Mouse (Mus musculus): ENCODE results near the gene Coro6.

Coro6 gene

DNA sequence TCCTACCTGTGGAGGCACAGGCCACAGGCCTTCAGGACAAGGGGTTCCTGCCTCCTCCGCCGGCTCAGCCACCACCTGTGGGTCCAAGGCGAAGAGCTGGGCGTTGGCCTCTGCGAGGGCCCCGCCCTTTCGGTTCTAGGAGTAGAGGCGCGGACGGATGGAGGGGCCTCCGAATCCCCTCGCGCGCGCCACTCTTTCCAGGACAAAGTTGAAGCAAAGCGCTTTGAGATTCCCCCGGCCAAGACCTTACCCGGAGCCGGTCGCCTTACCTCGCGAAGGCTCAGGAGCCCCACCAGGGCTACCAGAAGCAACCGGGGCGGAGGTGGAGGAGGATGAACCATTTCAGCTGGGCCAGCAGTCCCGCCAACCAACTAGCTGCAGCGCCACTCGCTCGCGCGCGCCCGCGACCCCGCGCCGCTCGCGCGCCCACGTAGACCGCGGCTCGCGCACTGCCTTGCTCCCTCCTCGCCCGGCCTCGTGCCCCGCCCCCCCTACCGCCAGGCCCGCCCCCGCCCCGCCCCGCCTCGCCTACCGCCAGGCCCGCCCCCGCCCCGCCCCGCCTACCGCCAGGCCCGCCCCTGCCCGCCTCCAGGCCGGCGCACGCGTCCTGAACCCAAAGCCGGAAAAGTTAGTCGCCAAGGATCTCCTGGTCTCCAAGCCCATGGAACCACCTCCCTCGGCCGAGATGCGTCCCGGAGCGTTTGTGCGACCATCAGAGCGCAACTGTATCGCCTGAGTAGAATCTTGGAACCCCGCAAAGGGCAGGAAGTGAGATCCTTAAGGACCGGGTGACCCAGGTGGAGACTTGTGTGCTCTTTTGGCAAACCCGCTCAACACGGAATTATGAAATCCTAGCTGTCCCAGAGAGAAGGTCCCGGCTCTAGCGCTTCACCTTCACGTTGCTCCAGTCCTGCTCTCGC lies 50.9 kb downstream of the Coro6 start:
- DNase-seq (ENCODE audit: low spot score), result peak; percentile 75

DNA sequence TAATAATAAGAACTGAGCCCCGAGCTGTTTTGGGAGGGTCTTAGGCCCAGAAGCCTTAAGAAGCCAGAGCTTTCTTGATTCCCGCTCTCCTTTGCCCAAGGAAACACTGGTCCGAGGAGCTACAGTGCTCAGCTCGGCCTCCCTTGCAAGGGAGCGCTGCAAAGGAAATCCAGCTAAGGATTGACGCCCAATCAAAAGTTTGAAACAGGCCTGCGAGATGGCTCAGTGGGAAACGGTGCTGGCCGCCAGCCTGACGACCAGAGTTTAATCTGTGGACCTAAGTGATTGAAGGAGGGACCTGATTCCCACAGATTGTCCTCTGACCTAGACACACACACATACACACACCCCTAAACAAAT lies 51.6 kb downstream of the Coro6 start:
- no peak for DNase-seq (ENCODE audit: low spot score)

DNA sequence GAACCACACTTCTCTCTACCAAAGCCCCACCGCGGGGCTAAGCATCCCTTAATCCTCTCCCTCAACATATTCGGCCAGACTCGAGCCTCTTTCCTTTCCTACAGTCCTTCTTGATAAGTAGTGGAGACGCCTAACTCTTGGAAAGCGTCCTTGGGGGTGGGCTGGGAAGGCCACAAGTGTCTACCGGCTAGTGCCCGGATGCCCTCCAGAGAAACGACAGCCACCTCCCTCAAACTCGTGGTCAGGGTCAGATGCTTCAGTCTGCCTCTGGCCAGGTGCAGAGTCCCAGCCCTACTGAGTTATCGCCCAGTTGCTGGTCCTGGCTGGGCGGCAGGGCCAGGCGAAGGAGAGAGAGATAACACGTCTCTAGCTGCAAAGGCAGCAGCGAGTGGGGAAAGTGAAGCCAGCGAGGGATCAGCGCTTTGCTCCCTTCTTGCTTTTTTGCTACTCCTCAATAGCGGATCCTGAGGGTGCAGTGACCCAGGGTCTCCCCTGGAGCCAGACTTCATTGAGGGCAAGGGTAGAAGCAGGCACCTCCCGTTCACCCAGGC lies 52.1 kb downstream of the Coro6 start:
- no peak for DNase-seq (ENCODE audit: low spot score)

DNA sequence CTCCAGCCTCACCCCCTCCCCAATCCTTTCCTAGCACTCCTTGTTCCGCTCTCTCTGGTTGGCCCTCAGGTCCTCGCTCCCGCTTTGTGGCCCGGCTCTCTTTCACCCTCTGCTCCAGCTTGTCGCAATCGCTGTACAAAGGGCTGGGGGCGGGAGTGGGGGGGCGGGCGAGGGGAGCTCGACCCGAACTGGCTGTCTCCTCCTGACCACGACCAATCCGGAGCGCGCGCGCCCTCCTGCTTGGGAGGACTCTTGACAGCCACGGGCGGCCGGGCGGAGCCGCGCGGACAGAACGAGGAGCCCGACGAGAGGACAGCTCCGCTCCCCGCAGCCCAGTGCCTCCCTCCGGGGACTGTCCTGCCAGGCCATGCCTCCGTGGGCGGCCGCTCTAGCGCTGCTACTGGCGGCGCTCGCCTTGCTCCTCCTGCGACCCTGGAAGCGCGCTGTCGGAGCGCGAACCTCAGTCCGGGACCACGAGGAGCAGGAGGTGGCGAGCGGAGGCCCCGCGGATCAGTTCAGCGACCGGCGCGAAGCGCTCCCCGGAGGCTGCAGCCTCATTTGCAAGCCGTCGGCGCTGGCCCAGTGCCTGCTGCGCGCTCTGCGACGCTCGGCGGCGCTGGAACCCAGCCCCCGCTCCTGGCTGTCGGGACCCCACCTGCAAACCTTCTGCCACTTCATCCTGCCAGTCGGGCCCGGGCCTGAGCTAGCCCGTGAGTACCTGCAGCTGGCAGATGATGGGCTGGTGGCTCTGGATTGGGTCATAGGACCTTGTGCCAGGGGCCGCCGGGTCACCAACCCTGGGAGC lies 52.8 kb downstream of the Coro6 start, which contains the start of gene Abhd15:
TSS of gene Abhd15 (plus strand) at position 290 of the 805 bp plus-strand sequence.
- DNase-seq (ENCODE audit: low spot score), result no peak

DNA sequence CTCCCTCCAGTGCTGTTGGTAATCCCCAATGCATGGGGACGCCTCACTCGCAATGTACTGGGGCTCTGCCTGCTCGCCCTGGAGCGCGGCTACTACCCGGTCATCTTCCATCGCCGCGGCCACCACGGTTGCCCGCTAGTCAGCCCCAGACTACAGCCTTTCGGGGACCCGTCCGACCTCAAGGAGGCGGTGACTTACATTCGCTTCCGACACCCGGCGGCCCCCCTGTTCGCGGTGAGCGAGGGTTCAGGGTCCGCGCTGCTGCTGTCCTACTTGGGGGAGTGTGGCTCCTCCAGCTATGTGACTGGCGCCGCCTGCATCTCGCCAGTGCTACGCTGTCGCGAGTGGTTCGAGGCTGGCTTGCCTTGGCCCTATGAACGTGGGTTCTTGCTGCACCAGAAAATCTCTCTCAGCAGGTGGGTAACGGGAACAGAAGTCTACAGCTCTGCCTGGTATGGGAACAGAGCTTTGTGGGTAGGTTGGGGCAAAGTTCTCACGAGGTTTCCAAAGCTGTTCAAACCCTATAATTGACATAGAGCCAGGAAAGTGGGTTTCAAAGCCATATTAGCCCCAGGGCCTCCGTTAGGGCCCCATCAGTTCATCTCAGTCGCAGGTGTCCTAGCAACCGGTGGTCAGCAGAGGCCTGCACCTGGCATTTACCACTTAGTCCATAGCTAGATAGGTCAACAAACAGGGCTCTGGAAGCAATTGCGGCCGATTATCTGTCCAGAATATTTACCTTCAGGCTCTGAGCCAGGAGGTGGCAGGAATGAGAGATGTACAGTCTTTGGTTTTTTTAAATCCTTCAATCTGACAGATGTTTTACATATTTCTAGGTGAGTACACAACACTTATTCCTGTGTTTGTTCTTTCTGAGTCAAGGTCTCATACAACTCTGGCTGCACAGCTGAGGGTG lies 53.7 kb downstream of the Coro6 start, which contains the start of gene Trp53i13:
TSS of gene Trp53i13 (minus strand) at position 344 of the 916 bp plus-strand sequence.
- DNase-seq (ENCODE audit: low spot score), result no peak

DNA sequence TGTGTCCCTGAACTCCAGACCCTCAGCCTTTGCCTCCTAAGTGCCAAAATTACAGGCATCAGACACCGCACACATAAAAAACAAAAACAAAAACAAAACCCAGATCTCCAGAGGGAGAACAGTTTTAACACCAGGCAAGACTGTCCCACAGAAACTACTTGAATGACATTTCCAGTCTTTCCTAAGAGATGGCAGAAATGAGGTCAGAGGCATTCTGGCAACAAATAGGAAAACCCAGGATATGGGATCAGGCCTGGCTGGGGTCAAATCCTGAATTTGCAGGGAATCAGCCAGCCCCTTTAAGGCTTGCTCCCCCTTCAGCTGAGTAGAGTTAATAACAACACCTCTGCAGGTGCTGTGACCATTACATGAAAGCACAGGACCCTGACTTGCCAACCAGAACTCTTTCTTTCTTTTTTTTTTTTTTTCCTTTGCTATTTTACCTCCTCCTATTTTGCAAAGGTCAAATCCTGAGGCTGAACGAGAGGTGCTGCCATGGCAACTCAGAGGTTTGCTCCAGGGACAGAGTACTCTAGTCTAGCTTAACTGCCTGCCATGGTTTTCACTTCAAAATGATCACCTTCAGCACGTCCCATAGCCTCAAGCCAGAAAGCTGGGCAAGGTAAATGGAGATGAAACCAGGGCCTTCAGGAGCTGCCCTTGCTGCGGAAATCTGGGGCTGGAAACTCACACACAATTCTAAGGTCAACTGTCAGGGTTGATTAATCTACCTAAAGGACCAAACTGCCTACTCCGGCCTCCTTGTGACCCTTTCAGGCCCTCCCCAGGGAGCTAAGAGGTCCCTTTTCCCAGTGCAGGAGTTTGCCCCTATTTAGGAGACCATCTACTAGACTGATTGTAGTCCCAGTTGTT lies 54.6 kb downstream of the Coro6 start:
- no peak for DNase-seq (ENCODE audit: low spot score)

DNA sequence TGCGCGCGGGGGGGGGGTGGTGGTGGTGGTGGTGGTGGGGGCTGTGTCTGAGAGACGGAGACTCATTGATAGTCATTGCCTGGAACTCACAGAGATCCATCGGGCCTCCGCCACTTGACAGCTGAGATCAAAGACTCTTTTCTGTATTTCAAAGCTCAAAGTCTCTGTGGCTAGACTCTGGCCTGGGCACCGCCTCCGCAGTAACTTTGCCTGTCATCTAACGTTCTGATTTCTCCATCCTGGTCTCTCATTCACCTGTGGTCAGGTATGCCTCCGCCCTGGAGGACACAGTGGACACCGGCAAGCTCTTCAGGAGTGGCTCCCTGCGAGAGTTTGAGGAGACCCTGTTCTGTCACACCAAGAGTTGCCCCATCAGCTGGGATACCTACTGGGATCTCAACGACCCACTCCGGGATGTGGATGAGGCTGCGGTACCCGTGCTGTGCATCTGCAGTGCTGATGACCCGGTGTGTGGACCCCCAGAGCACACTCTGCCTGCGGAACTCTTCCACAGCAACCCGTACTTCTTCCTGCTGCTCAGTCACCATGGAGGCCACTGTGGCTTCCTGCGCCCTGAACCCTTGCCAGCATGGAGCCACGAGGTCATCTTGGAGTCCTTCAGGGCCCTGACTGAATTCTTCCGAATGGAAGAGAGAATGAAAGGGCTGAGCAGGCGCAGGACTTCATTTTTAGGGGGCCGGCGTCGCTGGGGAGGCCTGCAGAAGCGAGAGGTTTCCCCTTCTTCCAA lies 56.0 kb downstream of the Coro6 start:
- no peak for DNase-seq (ENCODE audit: low spot score)

DNA sequence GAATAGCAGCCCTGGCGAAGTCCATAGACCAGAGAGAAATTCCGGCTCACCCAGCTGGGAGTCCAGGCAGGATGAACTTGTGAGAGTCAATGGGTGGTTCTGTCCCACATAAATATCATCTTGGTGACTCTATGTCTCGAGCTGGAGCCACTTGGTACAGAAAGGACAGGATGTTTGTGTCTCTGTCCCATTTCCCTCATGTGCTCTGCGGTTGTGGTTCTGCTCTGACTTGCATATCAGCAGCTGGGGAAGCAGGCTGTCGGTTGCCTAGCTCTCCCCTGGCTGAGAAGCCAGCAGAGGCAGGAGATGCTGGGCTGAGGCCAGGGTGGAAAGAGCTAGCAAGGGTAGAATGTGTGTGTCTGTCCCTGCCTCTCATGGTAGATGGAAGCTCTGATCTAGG lies 56.8 kb downstream of the Coro6 start, which contains the start of gene Gm10392:
TSS of gene Gm10392 (minus strand) at position 156 of the 400 bp plus-strand sequence.
- DNase-seq (ENCODE audit: low spot score), result no peak

Data from ovary, postnatal 14 days (tissue).